Mouse (Mus musculus): Measurements from ENCODE around the gene Mllt3.

The Mllt3 gene

DNA sequence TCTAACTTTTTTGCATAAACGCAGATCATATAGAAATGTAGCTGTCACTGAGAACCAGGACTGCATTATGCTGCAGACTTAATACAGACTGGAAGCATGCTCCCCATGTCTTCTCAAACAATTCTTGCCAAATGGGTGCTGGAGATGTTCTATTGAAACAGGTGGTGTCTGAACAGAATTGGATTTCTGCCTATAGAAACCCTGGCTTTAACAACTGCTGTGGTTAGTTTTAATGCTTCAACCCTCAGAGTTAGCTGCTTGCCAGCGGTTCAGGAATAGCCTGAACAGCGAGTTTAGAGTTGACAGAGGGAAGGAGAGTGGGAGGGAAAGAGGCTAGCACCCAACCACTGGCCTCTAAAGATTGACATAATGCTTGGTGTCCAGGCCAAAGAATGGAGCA lies 166.6 kb downstream of the Mllt3 start:
- DNase-seq: peak; percentile 4

DNA sequence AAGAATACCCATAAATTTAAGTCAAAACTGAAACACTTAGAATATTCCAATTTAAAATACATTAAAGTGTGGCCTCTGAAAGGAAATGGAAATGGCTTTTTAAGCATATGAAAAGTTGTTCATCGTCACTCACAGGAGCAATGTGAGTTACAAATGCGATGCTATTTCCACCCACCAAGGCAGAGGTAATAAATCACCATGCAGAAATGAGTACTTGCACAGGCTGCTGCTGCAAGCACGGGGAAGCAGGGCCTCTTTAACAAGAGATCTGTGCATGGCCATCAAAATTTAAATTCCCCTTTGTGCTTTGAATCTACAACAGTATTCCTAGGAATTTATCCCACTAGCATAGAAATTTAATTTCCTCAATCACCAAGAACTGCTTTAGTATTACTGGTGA lies 167.3 kb downstream of the Mllt3 start:
- DNase-seq: no peak

DNA sequence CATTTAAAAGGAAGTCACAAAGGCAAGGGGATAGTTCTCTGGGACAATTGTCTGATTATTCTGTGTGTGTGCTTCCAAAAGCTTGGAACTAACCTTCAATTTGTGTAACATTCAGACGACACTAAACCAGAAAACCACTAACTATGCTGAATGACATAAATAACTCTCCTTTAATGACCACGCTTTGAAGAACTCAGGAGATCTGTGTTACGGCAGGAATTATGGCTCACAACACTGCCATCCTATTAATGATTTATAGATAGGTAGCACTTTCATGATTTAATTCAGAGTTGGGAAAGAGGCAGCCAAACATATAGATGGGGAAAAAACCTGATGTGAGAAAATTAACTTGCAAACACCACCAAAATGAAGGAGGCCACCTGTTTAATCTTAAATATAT lies 168.1 kb downstream of the Mllt3 start:
- DNase-seq: no peak

DNA sequence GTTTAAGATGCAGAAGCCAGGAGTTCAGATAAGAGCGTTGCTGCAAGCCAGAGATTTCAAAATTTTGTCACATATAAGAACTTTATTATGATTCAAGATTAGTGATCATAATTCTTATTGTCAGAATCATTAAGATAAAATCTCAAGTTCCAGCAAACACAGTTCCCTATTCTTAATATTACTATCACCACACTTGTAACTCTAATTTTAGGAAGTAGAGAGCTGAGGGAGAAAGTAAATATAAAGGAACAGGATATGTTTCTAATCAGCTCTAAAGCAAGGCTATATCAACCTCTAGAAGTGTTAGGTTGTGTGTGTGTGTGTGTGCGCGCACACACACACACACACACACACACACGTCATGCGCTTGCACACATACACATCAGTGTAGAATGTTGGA lies 170.0 kb downstream of the Mllt3 start:
- no peak for DNase-seq

DNA sequence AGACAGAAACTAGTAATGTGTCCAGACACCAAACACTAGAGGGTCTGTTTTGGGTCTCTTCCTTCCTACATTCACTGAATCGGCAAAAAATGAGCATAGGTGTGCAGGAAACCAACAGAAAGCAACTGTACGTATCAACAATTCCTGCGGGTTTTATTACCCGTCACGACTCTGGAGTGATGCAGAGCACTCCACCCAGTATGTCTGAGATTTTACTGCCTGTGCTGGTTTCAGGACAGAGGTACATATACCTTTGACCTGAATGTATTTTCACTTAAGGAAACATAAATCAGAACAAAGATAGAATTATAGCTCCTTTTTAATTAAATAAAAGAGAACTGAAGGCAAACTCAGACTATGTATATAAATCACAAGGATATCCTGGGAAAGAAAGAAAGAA lies 172.4 kb downstream of the Mllt3 start:
- DNase-seq: no peak

DNA sequence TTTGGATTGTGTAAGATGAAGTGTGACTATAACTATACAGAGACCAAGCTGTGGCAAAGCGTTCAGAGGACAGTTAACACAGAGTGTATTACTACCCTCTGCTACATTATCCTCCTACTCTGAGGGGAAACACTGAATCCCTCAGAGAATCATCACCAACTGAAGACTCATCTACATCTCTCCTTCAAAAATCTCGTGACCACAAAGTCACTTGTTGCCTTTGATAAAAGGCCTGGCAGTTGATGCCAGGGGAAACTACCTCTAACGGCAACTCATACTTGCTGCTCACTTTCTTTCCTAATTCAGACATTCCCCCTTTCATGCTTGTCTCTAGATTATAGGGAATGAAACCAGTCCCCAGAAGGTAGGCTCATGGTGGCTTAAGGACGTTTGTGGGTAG lies 174.0 kb downstream of the Mllt3 start:
- no peak for DNase-seq

DNA sequence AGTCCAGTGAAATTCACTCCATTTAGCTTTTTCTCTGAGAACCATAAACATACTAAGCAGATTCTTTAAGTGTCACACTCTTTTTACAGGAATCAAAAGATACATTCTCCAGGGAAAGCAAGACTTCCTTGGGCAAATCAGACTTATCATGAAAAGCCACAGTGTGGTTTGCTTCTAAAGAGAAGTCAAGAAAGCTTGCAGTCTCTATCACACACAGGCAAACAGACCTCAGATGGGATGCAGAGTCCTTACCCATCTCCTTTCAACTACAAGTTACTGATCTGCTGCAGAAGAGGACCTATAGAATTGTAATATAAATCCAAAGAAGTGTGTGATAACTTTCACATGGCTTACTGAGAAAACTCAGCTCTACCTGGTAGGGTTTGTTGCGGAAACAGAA lies 175.2 kb downstream of the Mllt3 start:
- DNase-seq: no peak

DNA sequence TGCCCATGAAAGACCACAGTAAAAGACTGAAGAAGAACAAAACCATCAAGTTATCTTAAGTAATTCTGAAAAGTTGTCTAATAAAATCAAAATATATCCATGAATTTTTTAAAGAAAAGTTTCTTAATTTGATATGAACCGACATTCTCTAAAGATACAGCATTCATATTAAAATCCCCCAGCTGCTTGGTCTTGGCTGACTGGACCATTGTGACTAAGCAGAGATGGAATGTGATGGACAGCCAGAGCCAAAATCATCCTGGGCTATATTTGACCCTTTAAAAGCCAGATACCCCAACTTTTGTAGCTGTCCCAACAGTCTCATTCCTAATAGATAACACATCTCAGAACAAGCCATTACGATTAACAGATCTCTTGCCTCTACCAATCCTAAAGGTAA lies 180.7 kb downstream of the Mllt3 start:
- DNase-seq: no peak

DNA sequence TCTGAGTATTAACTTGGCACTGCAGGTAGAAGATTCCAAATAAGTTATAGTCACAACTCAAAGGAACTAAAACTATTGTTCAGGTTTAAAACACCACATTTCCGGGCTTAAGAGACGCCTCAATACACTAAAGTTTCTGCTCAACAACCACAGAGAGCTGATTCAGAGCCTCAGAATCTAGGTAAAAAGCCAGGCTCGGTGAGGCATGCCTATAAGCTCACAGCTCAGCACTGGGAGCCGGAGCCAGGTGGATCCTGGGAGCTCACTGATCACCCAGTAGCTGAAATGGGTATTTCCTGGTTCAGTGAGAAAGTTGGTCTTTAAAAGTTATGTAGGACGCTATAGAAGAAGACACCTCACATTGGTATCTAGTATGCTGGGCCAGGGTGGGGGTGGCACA lies 183.1 kb downstream of the Mllt3 start:
- no peak for DNase-seq

DNA sequence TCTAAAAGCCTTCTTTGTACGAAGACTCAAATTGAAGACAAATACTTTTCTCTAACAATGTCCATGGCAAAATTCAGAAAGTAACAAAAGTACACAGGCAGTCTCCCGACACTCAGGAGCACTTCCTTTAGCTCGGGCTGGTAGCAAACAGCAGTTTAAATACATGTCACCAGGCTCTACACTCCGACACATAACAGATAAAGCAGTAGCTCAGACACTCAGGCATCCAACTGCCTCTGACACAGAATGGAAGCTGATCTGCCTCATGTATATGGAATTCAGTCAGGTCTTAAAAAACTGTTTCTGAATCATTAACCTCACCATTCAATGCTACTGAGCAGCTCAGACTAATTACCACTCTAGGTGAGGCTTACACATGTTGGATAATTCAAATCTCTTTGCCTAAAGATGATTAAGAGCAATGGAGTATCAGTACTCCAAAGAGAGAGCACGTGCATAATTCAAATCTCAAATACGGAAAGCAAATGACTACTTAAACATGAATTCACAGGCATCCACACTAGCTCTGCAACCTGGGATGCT lies 188.4 kb downstream of the Mllt3 start:
- no peak for DNase-seq

DNA sequence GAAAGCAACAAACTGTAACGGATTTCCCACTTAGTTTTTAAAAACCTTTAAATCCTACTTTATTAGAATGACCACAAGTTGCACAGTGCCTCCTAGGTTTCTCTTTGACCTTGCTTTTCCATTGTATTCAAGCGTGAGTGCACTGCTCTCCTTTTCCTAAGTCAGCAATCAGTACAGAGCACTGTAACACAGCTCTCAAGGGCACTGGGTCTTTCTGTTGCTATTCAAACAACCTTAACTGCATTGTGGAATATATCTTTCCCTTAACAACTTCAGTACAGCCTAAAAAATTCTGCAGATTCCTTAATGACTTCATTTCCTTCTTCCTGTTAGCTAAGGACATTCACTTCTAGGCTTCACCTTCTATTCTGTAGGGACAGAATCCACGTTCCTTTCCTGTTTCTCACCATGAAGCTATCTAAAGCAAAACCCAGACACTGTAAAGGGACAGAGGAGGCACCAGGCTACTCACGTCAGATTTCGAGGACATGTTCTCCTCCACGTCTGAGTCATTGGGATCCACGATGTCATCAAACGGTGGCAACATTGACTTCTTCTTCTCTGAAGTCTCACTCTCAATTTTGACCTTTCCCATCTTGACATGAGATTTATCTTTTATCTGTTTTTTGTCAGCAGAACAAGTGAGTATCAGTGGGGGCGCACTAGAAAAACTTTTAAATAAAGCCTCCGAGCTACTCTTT lies 192.8 kb downstream of the Mllt3 start:
- no peak for DNase-seq

DNA sequence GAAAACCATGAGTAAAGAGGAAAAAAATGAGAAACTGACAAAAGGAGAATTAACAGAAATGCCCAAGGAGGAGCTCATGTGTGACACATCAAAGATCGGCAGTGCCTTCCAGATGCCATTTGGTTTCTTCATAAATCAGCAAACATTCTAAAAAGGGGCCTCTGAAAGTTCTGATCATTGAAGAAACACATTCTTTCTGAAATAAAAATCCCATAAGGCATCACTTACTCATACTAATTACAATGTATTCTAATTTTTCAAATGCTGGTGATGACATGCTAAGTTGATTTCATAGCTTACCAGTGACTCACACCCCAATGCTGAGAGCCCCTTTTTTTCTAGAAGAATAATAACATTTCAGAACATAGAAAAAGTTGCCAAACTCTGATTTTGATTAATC lies 194.4 kb downstream of the Mllt3 start:
- no peak for DNase-seq

DNA sequence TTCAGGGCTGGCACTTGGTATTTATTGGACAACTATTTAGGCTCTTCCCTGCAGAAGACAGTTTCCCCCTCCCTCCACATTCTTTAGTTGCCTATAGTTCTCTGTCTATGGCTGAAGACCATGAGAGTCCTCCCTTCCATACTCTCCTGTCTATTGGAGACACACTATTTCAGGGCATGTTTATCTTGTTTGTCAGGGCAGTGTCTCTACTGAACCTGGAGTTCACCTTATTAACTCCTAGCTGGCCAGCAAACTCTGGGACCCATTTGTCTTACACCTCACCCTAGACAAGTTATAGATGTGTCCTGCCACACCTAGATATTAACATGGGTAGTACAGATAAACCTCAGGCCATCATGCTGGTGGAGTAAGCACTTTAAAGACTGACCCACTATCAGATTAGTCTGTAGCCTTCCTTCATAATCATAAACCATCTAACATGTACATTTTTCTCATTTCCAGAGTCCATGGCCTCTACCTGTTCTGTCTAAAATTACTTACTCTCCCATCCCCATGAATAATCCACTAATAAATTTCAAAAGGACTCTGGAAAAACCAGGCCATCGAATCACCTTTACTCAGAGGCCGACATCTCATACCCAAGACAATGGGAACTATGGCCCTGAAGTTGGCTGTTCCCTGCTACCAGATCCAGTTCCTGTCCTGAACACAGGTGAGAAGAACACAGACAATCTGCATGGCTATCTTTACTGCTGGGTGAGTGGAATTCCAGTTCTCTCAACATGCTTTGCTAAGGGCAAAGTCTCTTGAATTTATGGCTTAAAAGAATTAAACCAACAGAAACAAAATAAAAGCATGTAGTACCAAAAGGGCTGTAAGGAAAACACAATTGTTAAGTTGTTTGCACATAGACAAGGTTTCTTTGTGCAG lies 195.4 kb downstream of the Mllt3 start:
- DNase-seq: no peak

DNA sequence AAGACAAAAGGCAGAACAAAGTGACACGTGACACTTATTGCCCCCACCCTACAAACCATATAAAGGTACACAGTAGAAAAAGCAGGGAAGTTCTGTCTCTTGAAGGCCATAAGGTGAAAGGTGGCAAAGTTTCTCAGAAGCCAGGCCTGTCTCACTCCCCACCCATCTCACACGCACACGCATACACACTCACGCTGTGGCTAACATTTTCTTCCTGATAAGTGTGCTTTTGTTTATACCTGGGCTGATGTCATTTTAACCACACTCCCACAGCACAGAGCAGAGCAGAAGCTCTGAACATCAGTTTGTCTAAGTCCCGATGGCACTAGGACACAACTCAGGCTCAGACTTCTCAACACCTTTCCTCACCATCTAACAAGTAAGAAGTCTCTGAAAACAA lies 196.9 kb downstream of the Mllt3 start:
- DNase-seq: no peak

DNA sequence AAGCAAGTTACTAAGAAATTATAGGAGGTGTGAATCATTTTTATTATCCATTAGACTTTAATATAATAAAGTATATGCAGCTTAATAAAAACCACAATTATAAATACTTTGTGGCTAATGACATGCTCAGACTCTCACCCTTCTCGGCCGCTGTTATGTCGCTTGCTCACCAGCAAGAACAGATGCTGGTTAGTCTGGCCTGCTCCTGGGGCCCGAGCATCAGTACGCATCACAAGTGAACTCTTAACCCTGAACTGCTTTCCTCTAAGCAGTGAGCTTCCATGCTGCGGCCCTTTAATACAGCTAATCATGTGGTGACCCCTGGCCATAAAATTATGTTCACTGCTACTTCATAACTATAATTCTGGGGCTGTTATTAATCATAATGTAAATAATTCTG lies 198.0 kb downstream of the Mllt3 start:
- DNase-seq: no peak

DNA sequence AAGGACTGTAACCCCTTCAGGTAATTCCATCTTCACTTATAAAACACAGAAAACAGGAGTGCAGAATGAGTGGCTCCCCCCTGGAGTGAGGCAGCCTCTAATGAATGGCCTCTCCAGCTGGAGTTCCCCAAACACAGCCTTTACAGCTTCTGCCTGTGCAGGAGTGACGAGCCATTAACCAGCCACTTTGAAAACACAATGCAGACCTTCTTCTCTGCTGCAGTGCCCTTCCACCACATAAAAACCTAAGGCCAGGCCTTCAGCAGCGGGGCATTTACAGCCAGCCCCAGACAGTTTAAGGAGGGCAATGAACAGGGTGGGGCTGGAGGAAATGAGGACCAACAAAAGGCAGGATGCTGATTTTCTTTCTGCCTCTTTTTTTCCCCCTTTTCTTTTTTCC lies 198.9 kb downstream of the Mllt3 start:
- DNase-seq: no peak

DNA sequence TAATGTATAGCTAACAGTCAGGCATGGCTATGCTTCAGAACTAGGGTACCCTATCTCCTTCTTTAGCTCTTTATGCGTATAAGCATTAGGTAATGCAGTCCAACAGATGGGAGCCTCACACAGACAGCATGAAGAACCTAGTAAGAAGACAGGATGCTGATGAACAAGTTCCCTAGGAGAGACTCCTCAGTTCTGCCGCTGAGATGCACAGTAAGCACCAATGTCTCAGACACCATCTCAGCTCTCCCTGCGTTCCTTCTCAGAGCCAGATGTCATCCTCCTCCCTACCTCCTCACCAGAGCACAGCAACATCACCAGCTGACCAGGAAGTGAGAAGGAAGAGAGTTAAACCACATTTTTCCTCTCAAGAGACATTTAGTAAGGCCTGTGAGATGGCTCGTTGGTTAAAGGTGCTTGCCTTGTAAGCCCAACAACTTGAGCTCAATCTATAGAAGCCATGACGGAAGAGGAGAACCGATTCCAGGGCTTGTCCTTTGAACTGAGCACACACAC lies 202.3 kb downstream of the Mllt3 start:
- no peak for DNase-seq

DNA sequence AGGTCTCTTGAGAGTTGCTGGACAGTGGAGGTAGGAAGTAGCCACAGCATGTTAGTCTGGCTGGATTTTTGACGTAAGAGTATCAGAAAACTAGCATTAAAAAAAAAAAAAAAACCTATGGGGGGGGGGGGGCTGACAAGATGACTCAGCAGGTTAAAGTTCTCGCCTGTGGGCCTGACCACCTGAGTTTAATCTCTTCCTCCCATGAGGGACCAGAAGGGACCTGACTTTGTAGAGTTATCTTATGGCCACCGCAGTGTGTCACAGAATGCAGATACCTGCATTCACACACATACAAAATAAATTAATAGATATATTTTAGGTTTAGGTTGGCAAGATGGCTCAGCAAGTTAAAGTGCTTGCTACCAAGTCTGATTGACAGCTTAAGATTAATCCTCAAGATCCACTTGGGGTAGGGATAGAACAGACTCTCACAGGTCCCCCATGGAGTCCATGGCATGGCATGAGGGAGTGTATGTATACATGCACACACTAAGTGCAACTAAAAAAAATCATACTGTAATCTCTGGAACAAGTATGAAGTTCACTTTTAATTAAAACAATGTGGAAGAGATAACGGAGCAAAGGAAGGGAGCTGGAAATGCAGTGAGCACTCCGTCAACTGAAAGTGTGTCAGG lies 203.6 kb downstream of the Mllt3 start:
- DNase-seq: no peak

DNA sequence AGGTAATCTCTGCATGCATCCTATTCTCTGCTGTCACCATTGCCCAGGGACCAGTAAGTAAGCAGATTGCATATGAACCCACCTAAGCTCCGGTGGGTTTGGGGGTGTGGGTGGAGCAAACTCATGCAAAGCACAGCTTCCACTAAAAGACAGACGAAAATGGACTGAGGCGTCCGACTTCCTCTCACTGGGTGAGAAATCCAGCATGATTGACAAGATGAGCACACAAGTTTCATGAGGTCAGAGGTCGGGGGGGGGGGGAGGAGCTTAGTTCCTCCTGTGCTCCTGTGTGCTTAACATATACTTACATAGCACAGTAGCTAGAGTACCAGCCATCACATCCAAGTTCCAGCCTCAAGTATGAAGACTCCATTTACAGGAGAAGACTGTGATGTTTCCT lies 206.8 kb downstream of the Mllt3 start:
- no peak for DNase-seq

DNA sequence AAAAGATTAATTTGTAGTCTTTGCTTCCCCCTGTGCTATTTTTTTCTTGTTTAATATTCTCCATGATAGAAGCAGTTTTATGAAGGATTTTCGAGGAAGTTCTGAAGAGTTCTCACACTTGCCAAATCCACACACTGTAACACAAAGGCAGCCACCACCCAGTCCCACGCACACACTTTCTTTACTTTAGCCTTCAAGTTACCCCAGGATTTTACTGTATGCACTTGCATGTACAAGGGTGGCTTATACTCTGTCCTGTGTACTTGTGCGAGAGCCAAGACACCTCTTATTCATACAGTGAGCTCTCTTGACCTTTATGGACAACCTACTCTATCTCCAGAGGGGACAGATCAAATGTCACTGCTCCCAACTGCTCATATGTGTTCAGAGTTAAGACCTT lies 209.5 kb downstream of the Mllt3 start:
- no peak for DNase-seq

DNA sequence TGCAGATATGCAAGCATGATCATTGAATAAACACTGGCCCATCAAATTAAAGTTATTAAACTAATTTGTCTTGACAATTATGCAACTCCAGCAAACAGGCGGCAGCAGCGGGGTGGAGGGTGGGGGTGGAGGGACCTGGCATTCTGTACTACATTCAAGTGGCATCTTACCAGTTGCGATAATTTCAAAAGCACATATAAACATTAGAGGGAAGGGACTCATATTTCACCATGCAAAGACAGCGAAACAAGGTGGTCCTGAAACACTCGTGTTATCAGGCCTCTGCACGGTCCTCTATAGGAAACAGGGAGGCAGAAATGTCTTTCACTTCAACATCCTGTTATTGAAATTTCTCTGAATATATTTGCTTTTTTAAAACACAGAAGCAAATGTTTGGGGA lies 210.0 kb downstream of the Mllt3 start:
- no peak for DNase-seq

DNA sequence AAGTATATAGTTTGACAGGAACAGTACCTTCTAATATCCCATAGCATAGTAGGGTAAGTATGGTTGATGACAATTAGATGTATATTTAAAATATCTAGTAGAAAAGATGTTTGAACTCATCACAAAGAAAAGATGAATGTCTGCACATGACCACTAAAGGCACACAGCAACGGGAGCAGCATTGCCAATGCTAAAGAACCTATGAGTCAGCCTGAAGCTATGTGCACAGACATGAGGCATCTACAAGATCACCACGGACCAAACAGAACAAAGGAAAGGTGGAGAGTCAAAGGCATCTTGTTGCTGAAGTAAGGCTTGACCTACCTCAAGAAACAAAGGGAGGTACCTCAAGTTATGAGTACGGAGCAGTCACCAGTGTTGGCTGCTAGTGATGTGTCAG lies 212.3 kb downstream of the Mllt3 start:
- DNase-seq: no peak

DNA sequence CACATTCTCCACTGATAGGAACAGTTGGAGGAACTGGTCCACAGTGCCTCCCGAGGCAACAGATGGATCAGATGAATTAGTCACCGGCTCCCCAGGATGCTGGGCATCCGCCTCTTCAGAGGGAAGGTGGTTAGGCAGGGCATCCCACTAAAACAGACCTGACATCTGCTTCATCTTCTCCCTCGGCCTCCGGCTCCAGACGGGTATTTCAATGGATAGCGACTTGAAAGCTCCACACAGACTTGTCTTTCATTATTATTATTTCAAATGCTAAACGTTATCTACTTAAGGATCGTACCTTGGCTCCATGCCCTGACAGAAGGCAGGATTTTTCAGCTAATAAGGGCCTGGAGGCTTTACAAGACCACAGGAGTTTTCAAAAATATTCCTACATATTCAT lies 214.0 kb downstream of the Mllt3 start:
- DNase-seq: peak; percentile 90

DNA sequence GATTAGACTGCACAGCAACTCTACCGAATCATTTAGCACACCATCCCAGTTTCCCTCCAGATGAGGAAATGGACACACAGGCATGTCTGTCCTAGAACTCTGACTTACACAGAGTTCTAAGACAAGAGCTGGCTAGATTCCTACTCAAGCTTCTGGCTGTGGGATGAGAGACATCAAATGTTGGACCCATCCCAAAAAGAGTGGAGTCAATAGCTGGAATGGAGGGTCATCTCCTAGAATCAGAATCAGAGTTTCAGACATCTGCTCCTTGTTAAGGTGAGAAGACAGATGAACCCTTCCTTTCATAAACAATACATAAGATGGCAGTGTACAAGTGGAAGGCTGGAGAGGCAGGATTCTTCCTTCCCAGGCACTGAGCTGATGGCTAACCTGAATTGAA lies 214.9 kb downstream of the Mllt3 start:
- DNase-seq: no peak
